Mouse (Mus musculus): Measurements from ENCODE around the gene Aven. TPM values are rescaled to one million over a fixed set of nuclear protein-coding genes. Genes with fewer than 3 reads are reported as not detected.

The Aven gene
- polyA plus RNA-seq, 1 experiment from 2014 or later, result 3.5 TPM

DNA sequence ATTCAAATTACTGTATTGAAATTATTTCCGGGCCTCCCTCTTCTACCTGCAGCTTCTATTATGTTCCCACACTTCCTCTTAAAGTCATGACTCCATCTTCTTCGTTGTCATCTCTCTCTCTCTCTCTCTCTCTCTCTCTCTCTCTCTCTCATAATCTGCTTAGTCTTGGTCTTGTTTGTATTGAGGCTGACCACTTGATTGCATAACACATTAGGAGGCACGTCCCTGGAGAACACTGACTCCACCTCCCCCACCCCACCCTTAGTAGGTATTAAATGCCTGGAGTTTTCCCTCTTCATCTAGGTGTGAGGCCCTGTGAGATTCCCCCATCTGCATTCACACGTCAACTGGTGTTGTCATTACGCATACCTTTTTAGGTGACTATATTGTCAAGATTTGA is 103.7 kb downstream of the Aven start:
- H3K4me3 ChIP-seq (replicated peaks; ENCODE audit: low read length), result no peak overlapping the region
- no peaks in the 10 kb centered on the region for H3K36me3 ChIP-seq (ENCODE audit: control insufficient read depth, insufficient read depth, low read length)
- 65% methylated on average over 5 of the region's 5 CpGs for WGBS
- no peak overlapping the region for H3K9ac ChIP-seq (ENCODE audit: low read length)
- no peaks in the 10 kb centered on the region for H3K9me3 ChIP-seq (replicated peaks; ENCODE audit: control insufficient read depth, low read length)
- H3K27ac ChIP-seq (ENCODE audit: low read length), result no peak overlapping the region
- H3K4me1 ChIP-seq (ENCODE audit: control insufficient read depth, insufficient read depth, low read length), result no peaks in the 10 kb centered on the region
- H3K4me2 ChIP-seq (ENCODE audit: low read depth, low read length), result no peak overlapping the region
- no peaks in the 10 kb centered on the region for H3K27me3 ChIP-seq (ENCODE audit: control insufficient read depth, insufficient read depth, low read length)
- ATAC-seq (ENCODE audit: insufficient read depth, low FRiP score), result no peak

DNA sequence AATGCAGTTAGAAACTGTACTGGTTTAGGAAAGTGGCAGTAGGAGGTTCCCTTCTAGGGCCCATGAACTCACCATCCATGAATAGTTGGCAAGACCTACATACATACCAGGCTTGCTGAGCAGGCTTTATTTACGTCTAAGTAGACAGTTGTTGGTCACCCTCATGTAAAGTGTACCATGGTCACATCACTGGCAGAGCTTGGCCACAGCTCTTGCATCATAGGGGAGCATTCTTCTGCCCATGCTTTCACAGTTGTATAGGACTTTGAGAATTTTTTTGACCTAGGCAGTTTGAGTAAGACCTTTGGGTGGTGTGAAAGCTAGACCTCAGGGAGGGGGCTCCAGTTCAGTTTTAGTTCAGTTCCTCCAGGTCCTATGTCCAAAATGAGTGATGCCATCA is 104.3 kb downstream of the Aven start:
- Histone ChIP-seq H3K27me3 (ENCODE audit: control insufficient read depth, insufficient read depth, low read length) (no peaks in the 10 kb centered on the region), H3K27ac (ENCODE audit: low read length) (no peak overlapping the region), H3K9ac (ENCODE audit: low read length) (no peak overlapping the region), H3K36me3 (ENCODE audit: control insufficient read depth, insufficient read depth, low read length) (no peaks in the 10 kb centered on the region), H3K4me2 (ENCODE audit: low read depth, low read length) (no peak overlapping the region), H3K4me3 (replicated peaks; ENCODE audit: low read length) (no peak overlapping the region), H3K9me3 (replicated peaks; ENCODE audit: control insufficient read depth, low read length) (no peaks in the 10 kb centered on the region), H3K4me1 (ENCODE audit: control insufficient read depth, insufficient read depth, low read length) (no peaks in the 10 kb centered on the region)
- no peak for ATAC-seq (ENCODE audit: insufficient read depth, low FRiP score)
- WGBS, result 70% methylated on average over 1 of the region's 1 CpGs

DNA sequence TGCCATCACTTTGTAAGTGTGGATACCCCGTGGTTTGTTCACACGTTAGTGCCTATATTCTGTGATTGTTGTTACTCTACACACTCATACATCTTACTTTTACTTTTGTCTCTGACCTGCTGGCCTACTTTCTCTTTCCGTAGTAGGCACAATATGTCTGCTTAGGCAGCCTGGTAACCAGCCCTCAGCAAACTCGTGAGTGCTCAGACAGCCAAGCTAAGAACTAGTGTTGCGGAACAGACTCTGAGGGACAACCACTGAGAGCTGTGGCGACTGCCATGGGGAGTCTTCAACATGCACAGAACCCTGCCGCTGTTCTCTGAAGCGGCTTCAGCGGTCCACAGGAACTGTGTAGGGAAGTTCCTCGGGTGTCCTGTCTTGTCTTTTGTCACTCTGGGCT is 107.5 kb downstream of the Aven start:
- H3K9ac ChIP-seq (ENCODE audit: low read length), result no peak overlapping the region
- no peaks in the 10 kb centered on the region for H3K9me3 ChIP-seq (replicated peaks; ENCODE audit: control insufficient read depth, low read length)
- no peak overlapping the region for H3K27ac ChIP-seq (ENCODE audit: low read length)
- no peaks in the 10 kb centered on the region for H3K4me1 ChIP-seq (ENCODE audit: control insufficient read depth, insufficient read depth, low read length)
- H3K4me3 ChIP-seq (replicated peaks; ENCODE audit: low read length), result no peak overlapping the region
- ATAC-seq (ENCODE audit: insufficient read depth, low FRiP score), result no peak
- H3K4me2 ChIP-seq (ENCODE audit: low read depth, low read length), result no peak overlapping the region
- H3K27me3 ChIP-seq (ENCODE audit: control insufficient read depth, insufficient read depth, low read length), result no peaks in the 10 kb centered on the region
- no peaks in the 10 kb centered on the region for H3K36me3 ChIP-seq (ENCODE audit: control insufficient read depth, insufficient read depth, low read length)
- 72% methylated on average over 10 of the region's 10 CpGs for WGBS

DNA sequence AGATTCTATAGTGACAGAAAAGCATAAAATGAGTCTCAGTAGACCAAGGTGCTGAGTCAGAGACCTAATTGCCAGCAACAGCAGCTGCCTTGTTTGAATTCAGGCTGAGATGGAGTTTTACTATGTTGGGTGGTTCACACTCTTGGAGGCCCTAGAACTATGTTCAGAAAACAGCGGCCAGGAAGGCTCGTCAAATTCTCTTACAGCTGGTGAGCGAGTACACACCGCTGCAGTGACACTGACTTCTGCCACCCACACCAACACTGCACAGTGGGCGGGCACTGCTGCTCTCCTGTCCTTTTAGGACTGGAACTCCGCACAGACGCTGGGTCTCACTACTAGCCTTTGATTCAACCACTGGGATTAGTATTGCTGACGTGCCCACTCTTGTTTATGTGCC is 109.7 kb downstream of the Aven start:
- H3K4me3 ChIP-seq (replicated peaks; ENCODE audit: low read length), result no peak overlapping the region
- H3K4me2 ChIP-seq (ENCODE audit: low read depth, low read length), result no peak overlapping the region
- WGBS, result 60% methylated on average over 8 of the region's 8 CpGs
- ATAC-seq (ENCODE audit: insufficient read depth, low FRiP score), result no peak
- no peak overlapping the region for H3K9ac ChIP-seq (ENCODE audit: low read length)
- no peaks in the 10 kb centered on the region for H3K27me3 ChIP-seq (ENCODE audit: control insufficient read depth, insufficient read depth, low read length)
- no peaks in the 10 kb centered on the region for H3K36me3 ChIP-seq (ENCODE audit: control insufficient read depth, insufficient read depth, low read length)
- H3K27ac ChIP-seq (ENCODE audit: low read length), result no peak overlapping the region
- no peaks in the 10 kb centered on the region for H3K9me3 ChIP-seq (replicated peaks; ENCODE audit: control insufficient read depth, low read length)
- no peaks in the 10 kb centered on the region for H3K4me1 ChIP-seq (ENCODE audit: control insufficient read depth, insufficient read depth, low read length)

DNA sequence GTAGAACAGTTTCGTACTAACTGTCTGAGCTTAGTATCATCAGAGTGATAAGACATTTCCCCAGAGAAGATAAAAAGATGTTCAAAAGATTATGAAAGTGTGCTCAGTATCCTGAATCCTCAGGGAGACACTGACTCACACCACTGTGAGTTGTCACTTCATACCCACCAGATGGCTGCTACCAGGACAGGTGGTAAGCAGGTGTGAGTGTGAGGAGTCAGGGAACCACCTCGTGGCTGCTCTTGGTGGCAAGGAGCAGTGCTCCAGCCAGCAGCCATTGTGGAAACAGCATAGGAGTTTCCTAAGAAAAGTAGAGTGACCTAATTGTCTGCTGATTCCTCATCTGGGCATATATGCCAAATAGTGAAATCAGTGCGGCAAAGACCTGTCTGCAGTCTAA is 113.8 kb downstream of the Aven start:
- H3K27me3 ChIP-seq (ENCODE audit: control insufficient read depth, insufficient read depth, low read length), result no peaks in the 10 kb centered on the region
- no peak overlapping the region for H3K27ac ChIP-seq (ENCODE audit: low read length)
- H3K4me1 ChIP-seq (ENCODE audit: control insufficient read depth, insufficient read depth, low read length), result no peaks in the 10 kb centered on the region
- H3K9ac ChIP-seq (ENCODE audit: low read length), result no peak overlapping the region
- no peak overlapping the region for H3K4me2 ChIP-seq (ENCODE audit: low read depth, low read length)
- H3K36me3 ChIP-seq (ENCODE audit: control insufficient read depth, insufficient read depth, low read length), result no peaks in the 10 kb centered on the region
- 75% methylated on average over 3 of the region's 3 CpGs for WGBS
- H3K4me3 ChIP-seq (replicated peaks; ENCODE audit: low read length), result no peak overlapping the region
- H3K9me3 ChIP-seq (replicated peaks; ENCODE audit: control insufficient read depth, low read length), result 0 out of 2 replicates have a peak, but pooled peaks cover 6% of the 10 kb centered on the region
- ATAC-seq (ENCODE audit: insufficient read depth, low FRiP score), result no peak

DNA sequence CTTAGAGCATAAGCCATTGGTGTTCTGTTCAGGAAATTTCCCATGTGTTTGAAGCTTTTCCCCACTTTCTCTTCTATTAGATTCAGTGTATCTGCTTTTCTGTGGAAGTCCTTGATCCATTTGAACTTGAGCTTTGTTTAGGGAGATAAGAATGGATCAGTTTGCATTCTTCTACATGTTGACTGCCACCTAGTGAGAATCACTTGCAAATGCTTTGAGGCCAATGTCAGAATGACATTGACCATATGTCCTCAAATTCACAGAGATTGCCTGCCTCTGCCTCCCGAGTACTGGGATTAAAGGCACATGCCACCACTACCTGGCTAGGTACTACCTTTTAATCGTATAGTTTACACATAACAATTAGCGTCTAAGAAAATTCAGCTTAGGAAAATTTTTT is 119.9 kb downstream of the Aven start:
- 71% methylated on average over 3 of the region's 3 CpGs for WGBS
- Histone ChIP-seq H3K9me3 (replicated peaks; ENCODE audit: control insufficient read depth, low read length) (0 out of 2 replicates have a peak, but pooled peaks cover 6% of the 10 kb centered on the region), H3K27me3 (ENCODE audit: control insufficient read depth, insufficient read depth, low read length) (no peaks in the 10 kb centered on the region), H3K36me3 (ENCODE audit: control insufficient read depth, insufficient read depth, low read length) (no peaks in the 10 kb centered on the region), H3K4me2 (ENCODE audit: low read depth, low read length) (no peak overlapping the region), H3K9ac (ENCODE audit: low read length) (no peak overlapping the region), H3K4me1 (ENCODE audit: control insufficient read depth, insufficient read depth, low read length) (peaks cover 3% of the 10 kb centered on the region; the same call in 1 of the 2 replicates), H3K4me3 (replicated peaks; ENCODE audit: low read length) (no peak overlapping the region), H3K27ac (ENCODE audit: low read length) (no peak overlapping the region)
- ATAC-seq (ENCODE audit: insufficient read depth, low FRiP score), result no peak

DNA sequence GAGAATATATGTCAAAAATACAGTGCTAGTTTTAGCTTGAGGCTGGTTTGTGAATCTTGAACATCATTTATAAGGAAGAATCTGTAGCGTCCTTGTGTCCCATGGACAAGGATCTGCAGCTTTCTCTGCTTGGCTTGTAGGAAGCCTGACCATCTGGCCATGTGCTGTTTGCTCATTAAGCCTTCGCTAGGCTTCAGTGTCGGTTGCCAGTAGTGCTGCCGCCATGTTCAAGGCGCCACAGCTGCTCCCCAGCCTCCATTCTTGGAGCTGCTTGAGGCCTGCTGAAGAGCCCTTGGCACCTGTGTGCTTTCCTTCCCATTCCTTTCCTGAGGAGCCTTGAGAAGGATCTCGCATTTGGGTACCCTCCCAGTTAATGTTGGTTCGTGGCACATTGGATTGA is 121.6 kb downstream of the Aven start:
- peaks cover 3% of the 10 kb centered on the region; the same call in 1 of the 2 replicates for H3K4me1 ChIP-seq (ENCODE audit: control insufficient read depth, insufficient read depth, low read length)
- ATAC-seq (ENCODE audit: insufficient read depth, low FRiP score), result no peak
- 87% methylated on average over 7 of the region's 7 CpGs for WGBS
- H3K27me3 ChIP-seq (ENCODE audit: control insufficient read depth, insufficient read depth, low read length), result no peaks in the 10 kb centered on the region
- no peak overlapping the region for H3K27ac ChIP-seq (ENCODE audit: low read length)
- no peak overlapping the region for H3K4me2 ChIP-seq (ENCODE audit: low read depth, low read length)
- no peak overlapping the region for H3K4me3 ChIP-seq (replicated peaks; ENCODE audit: low read length)
- H3K9ac ChIP-seq (ENCODE audit: low read length), result no peak overlapping the region
- 0 out of 2 replicates have a peak, but pooled peaks cover 6% of the 10 kb centered on the region for H3K9me3 ChIP-seq (replicated peaks; ENCODE audit: control insufficient read depth, low read length)
- H3K36me3 ChIP-seq (ENCODE audit: control insufficient read depth, insufficient read depth, low read length), result no peaks in the 10 kb centered on the region

DNA sequence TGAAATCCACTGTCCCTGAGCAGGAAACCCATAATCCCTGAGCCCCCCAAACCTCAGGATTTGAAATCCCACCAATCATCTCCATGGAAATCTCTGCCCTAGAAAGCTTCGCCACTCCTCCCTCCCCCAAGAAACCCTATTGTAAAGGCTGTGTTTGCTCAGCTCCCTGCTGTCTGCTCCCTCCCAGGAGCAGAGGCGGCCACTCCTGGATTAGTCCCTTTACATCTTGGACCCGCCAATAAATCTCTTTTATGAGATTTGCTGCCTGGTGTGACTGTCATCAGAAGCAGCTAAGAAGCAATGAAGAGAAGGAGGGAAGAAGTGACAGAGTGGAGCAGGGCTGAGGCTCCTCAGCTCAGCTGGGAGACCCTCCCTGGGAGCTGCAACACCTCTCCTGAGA is 124.4 kb downstream of the Aven start:
- no peak for ATAC-seq (ENCODE audit: insufficient read depth, low FRiP score)
- H3K4me3 ChIP-seq (replicated peaks; ENCODE audit: low read length), result no peak overlapping the region
- no peaks in the 10 kb centered on the region for H3K27me3 ChIP-seq (ENCODE audit: control insufficient read depth, insufficient read depth, low read length)
- H3K36me3 ChIP-seq (ENCODE audit: control insufficient read depth, insufficient read depth, low read length), result no peaks in the 10 kb centered on the region
- H3K9me3 ChIP-seq (replicated peaks; ENCODE audit: control insufficient read depth, low read length), result no peaks in the 10 kb centered on the region
- WGBS, result 29% methylated on average over 3 of the region's 3 CpGs
- H3K9ac ChIP-seq (ENCODE audit: low read length), result no peak overlapping the region
- H3K27ac ChIP-seq (ENCODE audit: low read length), result no peak overlapping the region
- peaks cover 3% of the 10 kb centered on the region; the same call in 1 of the 2 replicates for H3K4me1 ChIP-seq (ENCODE audit: control insufficient read depth, insufficient read depth, low read length)
- H3K4me2 ChIP-seq (ENCODE audit: low read depth, low read length), result no peak overlapping the region

DNA sequence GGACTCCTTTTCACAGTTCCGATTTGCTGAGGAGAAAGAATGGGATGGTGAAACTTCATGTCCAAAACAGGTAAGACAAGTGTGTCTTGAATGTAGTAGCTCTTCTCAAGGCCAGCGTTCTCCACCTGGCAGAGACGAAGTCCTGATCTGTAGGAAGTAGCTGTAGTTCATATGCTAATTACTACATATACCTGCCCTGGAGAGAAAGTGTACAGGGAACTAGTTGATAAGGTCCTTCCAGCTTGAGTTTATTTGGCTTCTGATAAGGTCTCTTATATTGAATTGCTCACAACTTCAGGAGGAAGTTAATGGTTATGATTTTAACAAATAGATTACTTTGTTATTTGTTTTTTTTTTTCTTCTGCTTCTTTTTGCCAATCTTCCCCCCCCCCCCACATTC is 132.4 kb downstream of the Aven start:
- WGBS, result 74% methylated on average over 3 of the region's 3 CpGs
- H3K4me3 ChIP-seq (replicated peaks; ENCODE audit: low read length), result no peak overlapping the region
- no peak overlapping the region for H3K9ac ChIP-seq (ENCODE audit: low read length)
- H3K27ac ChIP-seq (ENCODE audit: low read length), result no peak overlapping the region
- no peak overlapping the region for H3K4me2 ChIP-seq (ENCODE audit: low read depth, low read length)
- no peaks in the 10 kb centered on the region for H3K4me1 ChIP-seq (ENCODE audit: control insufficient read depth, insufficient read depth, low read length)
- H3K9me3 ChIP-seq (replicated peaks; ENCODE audit: control insufficient read depth, low read length), result no peaks in the 10 kb centered on the region
- H3K36me3 ChIP-seq (ENCODE audit: control insufficient read depth, insufficient read depth, low read length), result no peaks in the 10 kb centered on the region
- ATAC-seq (ENCODE audit: insufficient read depth, low FRiP score), result peak; percentile 53; the same call in 1 of the 2 replicates
- no peaks in the 10 kb centered on the region for H3K27me3 ChIP-seq (ENCODE audit: control insufficient read depth, insufficient read depth, low read length)

DNA sequence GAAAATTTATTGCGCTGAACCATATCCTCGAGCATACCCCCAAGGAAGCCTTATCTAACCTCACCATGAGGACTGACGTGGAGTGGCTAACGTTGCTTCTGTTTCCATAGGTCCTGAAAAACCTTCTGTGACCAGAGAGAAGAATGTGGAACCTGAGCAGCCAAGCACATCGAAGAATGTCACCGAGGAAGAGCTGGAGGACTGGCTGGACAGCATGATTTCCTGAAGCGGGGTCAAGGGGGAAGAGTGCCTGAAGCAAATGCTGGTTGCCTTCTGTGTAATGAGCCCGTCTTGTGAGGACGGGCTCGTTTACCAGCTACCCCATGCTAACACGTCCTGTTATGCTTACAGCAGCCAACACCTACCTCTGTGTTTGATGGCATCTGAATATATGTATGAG is 137.9 kb downstream of the Aven start:
- no peak overlapping the region for H3K4me3 ChIP-seq (replicated peaks; ENCODE audit: low read length)
- no peaks in the 10 kb centered on the region for H3K27me3 ChIP-seq (ENCODE audit: control insufficient read depth, insufficient read depth, low read length)
- peaks cover 3% of the 10 kb centered on the region; the same call in 1 of the 2 replicates for H3K36me3 ChIP-seq (ENCODE audit: control insufficient read depth, insufficient read depth, low read length)
- no peak overlapping the region for H3K9ac ChIP-seq (ENCODE audit: low read length)
- WGBS, result 78% methylated on average over 11 of the region's 11 CpGs
- H3K4me1 ChIP-seq (ENCODE audit: control insufficient read depth, insufficient read depth, low read length), result no peaks in the 10 kb centered on the region
- no peak overlapping the region for H3K4me2 ChIP-seq (ENCODE audit: low read depth, low read length)
- no peaks in the 10 kb centered on the region for H3K9me3 ChIP-seq (replicated peaks; ENCODE audit: control insufficient read depth, low read length)
- no peak for ATAC-seq (ENCODE audit: insufficient read depth, low FRiP score)
- H3K27ac ChIP-seq (ENCODE audit: low read length), result no peak overlapping the region
